Mouse (Mus musculus): ENCODE measurements at regions not wholly inside any gene's neighbourhood (a gene's known extent, or its start where the extent isn't known, plus 50 kb on each side); places are given as distances from the start of the nearest gene placed in this dataset.

GRCm38 (mm10) chr8:91865361-91865760 is 63.5 kb upstream of the Irx3 start:
- DNase-seq: no peak

- DNase-seq: no peak
These were observed 61.6 kb upstream of the Irx3 start for GRCm38 (mm10) chr8:91863505-91863904.

GRCm38 (mm10) chr8:91855881-91856280 is 54.0 kb upstream of the Irx3 start:
- DNase-seq: no peak

GRCm38 (mm10) chr8:91854369-91854768 is 52.5 kb upstream of the Irx3 start:
- DNase-seq: no peak

GRCm38 (mm10) chr8:91853803-91854202 is 51.9 kb upstream of the Irx3 start:
- no peak for DNase-seq

GRCm38 (mm10) chr8:91853336-91853735 is 51.5 kb upstream of the Irx3 start:
- DNase-seq: peak; percentile 31

Measured in lung, postnatal 14 days (tissue).